Mouse (Mus musculus) neural tube, embryonic 14.5 days (tissue): Measurements from ENCODE around the gene Arhgap30. TPM values are rescaled to one million over a fixed set of nuclear protein-coding genes. Genes with fewer than 3 reads are reported as not detected.

ENCODE experiments used
- ATAC-seq: fragments of 200-750 bp; cut with Nextera tagmentation; 2 replicates; pipeline ENCODE4 v1.8.0; 2017; ENCODE audit warnings: low read depth, mild to moderate bottlenecking, moderate TSS enrichment, moderate library complexity
- H3K27ac ChIP-seq: fragments of 300-500 bp; sonication (generic); 2 replicates; pipeline ENCODE4 v1.5.1; 2014; ENCODE audit warnings: low read depth, mild to moderate bottlenecking, control low read depth, low read length, moderate library complexity, mixed read lengths
- H3K27me3 ChIP-seq: fragments of 300-500 bp; sonication (generic); 2 replicates; pipeline ENCODE4 v1.6.1; 2014; ENCODE audit warnings: low read length; ENCODE audit not compliant: control insufficient read depth, insufficient read depth
- H3K36me3 ChIP-seq: fragments of 300-500 bp; sonication (generic); 2 replicates; pipeline ENCODE4 v1.6.1; 2014; ENCODE audit warnings: low read length, mixed read lengths; ENCODE audit not compliant: control insufficient read depth, insufficient read depth
- H3K4me1 ChIP-seq: fragments of 300-500 bp; sonication (generic); 2 replicates; pipeline ENCODE4 v1.6.1; 2014; ENCODE audit warnings: low read length; ENCODE audit not compliant: control insufficient read depth, insufficient read depth
- H3K4me2 ChIP-seq: fragments of 300-500 bp; sonication (generic); 2 replicates; pipeline ENCODE4 v1.6.1; 2014; ENCODE audit warnings: mild to moderate bottlenecking, low read depth, low read length, control low read depth
- H3K4me3 ChIP-seq: fragments of 300-500 bp; sonication (generic); 2 replicates; pipeline ENCODE4 v1.5.1; 2014; ENCODE audit warnings: low read depth, low read length, control low read depth, mixed read lengths
- H3K9ac ChIP-seq: fragments of 300-500 bp; sonication (generic); replicated peaks from 2 replicates; pipeline ENCODE4 v1.6.1; 2014; ENCODE audit warnings: low read depth, mild to moderate bottlenecking, control low read depth, low read length, mixed read lengths
- H3K9me3 ChIP-seq: fragments of 300-500 bp; sonication (generic); 2 replicates; pipeline ENCODE4 v1.6.1; 2016; ENCODE audit warnings: low read length; ENCODE audit not compliant: control insufficient read depth
- WGBS: fragments of 180-500 bp; shearing (Covaris S2); extraction: QIAGEN DNeasy Blood & Tissue Kit; methylation state at CpG from one replicate; pipeline ENCODE4 v1.1.7; 2014; 5-methylcytosine and 5-hydroxymethylcytosine counted together
- polyA plus RNA-seq: library from polyadenylated mRNA; unstranded; fragments of >200 nt; fragmentation: Nextera tagmentation; extraction: Ambion mirVana; gene quantifications from 2 replicates; pipeline ENCODE4 v1.2.1, GENCODE M21; 2014

Arhgap30 gene
- polyA plus RNA-seq, 1 experiment from 2014 or later: 0.25 TPM

GRCm38 (mm10) chr1:171446854-171447253 lies 58.1 kb downstream of the Arhgap30 start:
- Histone ChIP-seq H3K4me3 (no peak overlapping the region), H3K4me1 (no peaks in the 10 kb centered on the region), H3K9me3 (no peaks in the 10 kb centered on the region), H3K27ac (no peak overlapping the region), H3K27me3 (no peaks in the 10 kb centered on the region), H3K9ac (no peak overlapping the region), H3K4me2 (no peak overlapping the region), H3K36me3 (no peaks in the 10 kb centered on the region)
- WGBS: 85% methylated on average over 7 of the region's 7 CpGs
- no peak for ATAC-seq

GRCm38 (mm10) chr1:171447692-171448091 lies 58.9 kb downstream of the Arhgap30 start:
- Histone ChIP-seq H3K27me3 (no peaks in the 10 kb centered on the region), H3K4me1 (no peaks in the 10 kb centered on the region), H3K36me3 (no peaks in the 10 kb centered on the region), H3K9me3 (no peaks in the 10 kb centered on the region), H3K4me2 (no peak overlapping the region), H3K9ac (no peak overlapping the region), H3K4me3 (no peak overlapping the region), H3K27ac (no peak overlapping the region)
- WGBS: 79% methylated on average over 10 of the region's 10 CpGs
- ATAC-seq: no peak

- no peak overlapping the region for H3K4me3 ChIP-seq
- no peak for ATAC-seq
- H3K4me2 ChIP-seq: no peak overlapping the region
- H3K36me3 ChIP-seq: no peaks in the 10 kb centered on the region
- no peaks in the 10 kb centered on the region for H3K27me3 ChIP-seq
- WGBS: 91% methylated on average over 11 of the region's 11 CpGs
- no peaks in the 10 kb centered on the region for H3K9me3 ChIP-seq
- no peak overlapping the region for H3K9ac ChIP-seq
- no peaks in the 10 kb centered on the region for H3K4me1 ChIP-seq
- no peak overlapping the region for H3K27ac ChIP-seq
Observed at GRCm38 (mm10) chr1:171450062-171450461, 61.3 kb downstream of the Arhgap30 start.

GRCm38 (mm10) chr1:171451001-171451400 lies 62.2 kb downstream of the Arhgap30 start:
- Histone ChIP-seq H3K4me1 (no peaks in the 10 kb centered on the region), H3K36me3 (no peaks in the 10 kb centered on the region), H3K9ac (no peak overlapping the region), H3K27me3 (no peaks in the 10 kb centered on the region), H3K27ac (no peak overlapping the region), H3K4me2 (no peak overlapping the region), H3K9me3 (no peaks in the 10 kb centered on the region), H3K4me3 (no peak overlapping the region)
- ATAC-seq: no peak
- 85% methylated on average over 10 of the region's 10 CpGs for WGBS

- no peak overlapping the region for H3K9ac ChIP-seq
- no peaks in the 10 kb centered on the region for H3K4me1 ChIP-seq
- no peak overlapping the region for H3K4me3 ChIP-seq
- no peak overlapping the region for H3K27ac ChIP-seq
- no peaks in the 10 kb centered on the region for H3K27me3 ChIP-seq
- H3K4me2 ChIP-seq: no peak overlapping the region
- H3K9me3 ChIP-seq: no peaks in the 10 kb centered on the region
- no peak for ATAC-seq
- H3K36me3 ChIP-seq: no peaks in the 10 kb centered on the region
- WGBS: 81% methylated on average over 5 of the region's 5 CpGs
Observed at GRCm38 (mm10) chr1:171452522-171452921, 63.8 kb downstream of the Arhgap30 start.

GRCm38 (mm10) chr1:171452923-171453322 lies 64.2 kb downstream of the Arhgap30 start:
- Histone ChIP-seq H3K36me3 (no peaks in the 10 kb centered on the region), H3K9ac (no peak overlapping the region), H3K4me2 (no peak overlapping the region), H3K4me3 (no peak overlapping the region), H3K9me3 (no peaks in the 10 kb centered on the region), H3K27ac (no peak overlapping the region), H3K27me3 (no peaks in the 10 kb centered on the region), H3K4me1 (no peaks in the 10 kb centered on the region)
- 89% methylated on average over 5 of the region's 5 CpGs for WGBS
- no peak for ATAC-seq

GRCm38 (mm10) chr1:171454926-171455325 lies 66.2 kb downstream of the Arhgap30 start:
- ATAC-seq: no peak

GRCm38 (mm10) chr1:171457568-171457967 lies 68.8 kb downstream of the Arhgap30 start:
- Histone ChIP-seq H3K27me3 (no peaks in the 10 kb centered on the region), H3K4me3 (no peak overlapping the region), H3K4me2 (no peak overlapping the region), H3K4me1 (no peaks in the 10 kb centered on the region), H3K9me3 (no peaks in the 10 kb centered on the region), H3K27ac (no peak overlapping the region), H3K36me3 (no peaks in the 10 kb centered on the region), H3K9ac (no peak overlapping the region)
- no peak for ATAC-seq
- WGBS: 93% methylated on average over 1 of the region's 1 CpGs

More at GRCm38 (mm10) chr1:171454926-171455325, 66.2 kb downstream of the Arhgap30 start:
- WGBS: 81% methylated on average over 6 of the region's 6 CpGs
- Histone ChIP-seq H3K9ac (no peak overlapping the region), H3K4me3 (no peak overlapping the region), H3K9me3 (no peaks in the 10 kb centered on the region), H3K4me2 (no peak overlapping the region), H3K27me3 (no peaks in the 10 kb centered on the region), H3K36me3 (no peaks in the 10 kb centered on the region), H3K4me1 (no peaks in the 10 kb centered on the region), H3K27ac (no peak overlapping the region)

- ATAC-seq: no peak
- H3K4me2 ChIP-seq: no peak overlapping the region
- H3K27ac ChIP-seq: no peak overlapping the region
- 55% methylated on average over 5 of the region's 5 CpGs for WGBS
- H3K4me1 ChIP-seq: no peaks in the 10 kb centered on the region
- H3K27me3 ChIP-seq: no peaks in the 10 kb centered on the region
- no peaks in the 10 kb centered on the region for H3K9me3 ChIP-seq
- no peaks in the 10 kb centered on the region for H3K36me3 ChIP-seq
- H3K9ac ChIP-seq: no peak overlapping the region
- no peak overlapping the region for H3K4me3 ChIP-seq
Observed at GRCm38 (mm10) chr1:171459791-171460190, 71.0 kb downstream of the Arhgap30 start.
